Mouse (Mus musculus) small intestine, adult 2 months (tissue): ENCODE data around the gene Sidt1. TPM values are rescaled to one million over a fixed set of nuclear protein-coding genes. Genes with fewer than 3 reads are reported as not detected.
A peak's percentile ranks its signal among the peaks of the same experiment; 100 is the strongest.

Source experiments
- H3K27ac ChIP-seq: fragments of 200-500 bp; 2 replicates; pipeline ENCODE4 v1.5.1; 2012; ENCODE audit warnings: low read depth, low read length, control low read depth, inconsistent platforms; ENCODE audit not compliant: insufficient read depth
- H3K27me3 ChIP-seq: fragments of 200-500 bp; 2 replicates; pipeline ENCODE4 v1.6.1; 2012; ENCODE audit warnings: mild to moderate bottlenecking, moderate library complexity, low read length, inconsistent platforms; ENCODE audit not compliant: control insufficient read depth, insufficient read depth
- H3K36me3 ChIP-seq: fragments of 200-500 bp; 2 replicates; pipeline ENCODE4 v1.6.1; 2012; ENCODE audit warnings: mild to moderate bottlenecking, low read length, control low read depth, inconsistent platforms; ENCODE audit not compliant: control insufficient read depth, insufficient read depth
- H3K4me1 ChIP-seq: fragments of 200-500 bp; 2 replicates; pipeline ENCODE4 v1.6.1; 2012; ENCODE audit warnings: low read length, inconsistent platforms, mixed read lengths; ENCODE audit not compliant: control insufficient read depth, insufficient read depth, insufficient read length
- H3K4me3 ChIP-seq: fragments of 200-500 bp; 2 replicates; pipeline ENCODE4 v1.5.1; 2012; ENCODE audit warnings: low read depth, mild to moderate bottlenecking, control low read depth, inconsistent platforms, low read length, moderate library complexity
- CTCF ChIP-seq: fragments of 200-500 bp; IDR thresholded peaks from 2 replicates; pipeline ENCODE4 v1.5.1; 2012; ENCODE audit warnings: low read depth, mild to moderate bottlenecking, control low read depth, inconsistent platforms, low read length, moderate library complexity, mixed read lengths; ENCODE audit not compliant: insufficient replicate concordance, insufficient read length; ENCODE audit errors: extremely low read depth
- POLR2A ChIP-seq: fragments of 200-500 bp; IDR thresholded peaks from 2 replicates; pipeline ENCODE4 v1.6.1; 2012; ENCODE audit warnings: low read depth, mild to moderate bottlenecking, control low read depth, inconsistent platforms, low read length, moderate library complexity
- WGBS: fragments of 180-500 bp; shearing (Covaris S2); methylation state at CpG from one replicate; pipeline ENCODE4 v1.1.7; 2018; 5-methylcytosine and 5-hydroxymethylcytosine counted together
- polyA plus RNA-seq: library from polyadenylated mRNA; depleted of rRNA; stranded (reverse); fragments of >200 nt; gene quantifications from 2 replicates; pipeline ENCODE4 v1.2.3, GENCODE M21; 2012

Sidt1 gene
- polyA plus RNA-seq, 1 experiment = 3.8 TPM

- no peak overlapping the region for H3K27ac ChIP-seq
- no peaks in the 10 kb centered on the region for H3K4me1 ChIP-seq
- no peak overlapping the region for H3K4me3 ChIP-seq
- 76% methylated on average over 7 of the region's 7 CpGs for WGBS
- no peaks in the 10 kb centered on the region for H3K27me3 ChIP-seq
- H3K36me3 ChIP-seq = no peaks in the 10 kb centered on the region
- no peak for TF ChIP-seq CTCF
- no peak for TF ChIP-seq POLR2A
These were observed 23.3 kb upstream of the Sidt1 start for GRCm38 (mm10) chr16:44356291-44356690.

GRCm38 (mm10) chr16:44349801-44350397 lies 16.9 kb upstream of the Sidt1 start:
- Histone ChIP-seq H3K36me3 (no peaks in the 10 kb centered on the region), H3K4me1 (no peaks in the 10 kb centered on the region), H3K4me3 (no peak overlapping the region), H3K27me3 (no peaks in the 10 kb centered on the region), H3K27ac (no peak overlapping the region)
- no peak for TF ChIP-seq POLR2A
- WGBS = 81% methylated on average over 4 of the region's 4 CpGs

- peak within 1 kb of the TSS; percentile 91 for H3K4me3 ChIP-seq
- peak; percentile 55 for TF ChIP-seq POLR2A
- peak; percentile 49; the same call in 1 of the 2 replicates for TF ChIP-seq CTCF
- H3K27me3 ChIP-seq = no peaks in the 10 kb centered on the region
- H3K36me3 ChIP-seq = no peaks in the 10 kb centered on the region
- H3K27ac ChIP-seq = peak within 1 kb of the TSS; percentile 82
- no peaks in the 10 kb centered on the region for H3K4me1 ChIP-seq
- WGBS = under 1% methylated on average over 67 of the region's 67 CpGs
These were observed 14.3 kb upstream of the Sidt1 start, which contains the start of gene Spice1 for GRCm38 (mm10) chr16:44347071-44347901. Gene Spice1, plus strand, starts transcription at chr16:44347121.

- Histone ChIP-seq H3K27ac (no peak overlapping the region), H3K4me3 (no peak overlapping the region), H3K27me3 (no peaks in the 10 kb centered on the region), H3K36me3 (no peaks in the 10 kb centered on the region), H3K4me1 (no peaks in the 10 kb centered on the region)
- TF ChIP-seq CTCF (no peak), POLR2A (no peak)
These were observed 4.5 kb upstream of the Sidt1 start for GRCm38 (mm10) chr16:44337541-44337940.

- Histone ChIP-seq H3K4me3 (peak overlapping the region; percentile 78), H3K27me3 (no peaks in the 10 kb centered on the region), H3K36me3 (no peaks in the 10 kb centered on the region), H3K27ac (peak overlapping the region; percentile 48), H3K4me1 (no peaks in the 10 kb centered on the region)
- WGBS = 2% methylated on average over 60 of the region's 60 CpGs
- no peak for TF ChIP-seq POLR2A
- TF ChIP-seq CTCF = no peak
These were observed 768 bp downstream of the Sidt1 start for GRCm38 (mm10) chr16:44331995-44332860.

GRCm38 (mm10) chr16:44331671-44331994 lies 1.4 kb downstream of the Sidt1 start:
- TF ChIP-seq POLR2A (no peak), CTCF (no peak)
- no peaks in the 10 kb centered on the region for H3K4me1 ChIP-seq
- no peak overlapping the region for H3K27ac ChIP-seq
- no peaks in the 10 kb centered on the region for H3K27me3 ChIP-seq
- no peaks in the 10 kb centered on the region for H3K36me3 ChIP-seq
- 17% methylated on average over 6 of the region's 6 CpGs for WGBS
- peak overlapping the region; percentile 78 for H3K4me3 ChIP-seq

- no peak overlapping the region for H3K27ac ChIP-seq
These were observed 1.8 kb downstream of the Sidt1 start for GRCm38 (mm10) chr16:44331154-44331553.

More at GRCm38 (mm10) chr16:44331154-44331553, 1.8 kb downstream of the Sidt1 start:
- Histone ChIP-seq H3K4me1 (no peaks in the 10 kb centered on the region), H3K27me3 (no peaks in the 10 kb centered on the region), H3K36me3 (no peaks in the 10 kb centered on the region), H3K4me3 (no peak overlapping the region)
- 76% methylated on average over 9 of the region's 9 CpGs for whole genome bisulfite sequencing
- TF ChIP-seq CTCF (no peak), POLR2A (no peak)
